Mouse (Mus musculus) embryonic facial prominence, embryonic 15.5 days (tissue): Measurements from ENCODE around the gene Eno2. TPM values are rescaled to one million over a fixed set of nuclear protein-coding genes. Genes with fewer than 3 reads are reported as not detected.
A peak's percentile ranks its signal among the peaks of the same experiment; 100 is the strongest.

Experiments used
- microRNA counts: library from miRNA; unstranded; fragments of <30 nt; microRNA quantifications from one replicate; lab custom pipeline; 2016
- microRNA-seq: library from miRNA; unstranded; fragments of <30 nt; microRNA quantifications from one replicate; pipeline ENCODE4, GENCODE M21; 2016; ENCODE audit warnings: borderline number of aligned reads
- polyA plus RNA-seq: library from polyadenylated mRNA; unstranded; fragments of >200 nt; fragmentation: Nextera tagmentation; extraction: Ambion mirVana; gene quantifications from 2 replicates; pipeline ENCODE4 v1.2.1, GENCODE M21; 2015

Eno2 gene
- polyA plus RNA-seq, 1 experiment from 2014 or later, result 11.8 TPM

MicroRNAs encoded within 50 kb of the gene (microRNA counts, 519-probe panel; counts per million panel counts)
- microRNA mmu-miR-141 (lab: Ali Mortazavi, UCI) (3,287 counts per million, percentile 79 among the panel's probes with 10 or more counts), microRNA mmu-miR-200c (lab: Ali Mortazavi, UCI) (3,782 counts per million, percentile 88 among the panel's probes with 10 or more counts)

Small RNA genes within 50 kb of the gene (microRNA-seq; reads per million reads assigned to microRNA genes)
- gene Mir141 (1,593 reads per million, percentile 81 among the genes with 10 or more reads in this experiment), gene Mir200c (11,995 reads per million, percentile 95 among the genes with 10 or more reads in this experiment)

Other genes with a start within 250 kb of the Eno2 start
- 5.7 and 9.0 TPM in 2 replicates for gene C1s1, start 227.3 kb downstream of the Eno2 start, polyA plus RNA-seq
- not detected in 2 replicates for gene C1rb, start 199.4 kb downstream of the Eno2 start, polyA plus RNA-seq
- gene C1s2, start 133.6 kb downstream of the Eno2 start, polyA plus RNA-seq, result 0.14 and 0.21 TPM in 2 replicates
- 56.0 and 56.1 TPM in 2 replicates for gene Lpcat3, start 106.6 kb downstream of the Eno2 start, polyA plus RNA-seq
- gene Emg1, start 57.5 kb downstream of the Eno2 start, polyA plus RNA-seq, result 171 and 186 TPM in 2 replicates
- gene Phb2, start 57.3 kb downstream of the Eno2 start, polyA plus RNA-seq, result 301 and 317 TPM in 2 replicates
- 19.9 and 20.2 TPM in 2 replicates for gene Ptpn6, start 31.0 kb downstream of the Eno2 start, polyA plus RNA-seq
- gene Grcc10, start 28.3 kb downstream of the Eno2 start, polyA plus RNA-seq, result 416 TPM in 2 replicates
- not detected in 2 replicates for gene Gm45234, start 13.7 kb downstream of the Eno2 start, polyA plus RNA-seq
- 20.1 and 21.0 TPM in 2 replicates for gene Atn1, start 13.1 kb downstream of the Eno2 start, polyA plus RNA-seq
- gene Lrrc23, start 10.1 kb upstream of the Eno2 start, polyA plus RNA-seq, result 26.7 and 47.5 TPM in 2 replicates
- gene Spsb2, start 39.0 kb upstream of the Eno2 start, polyA plus RNA-seq, result 16.4 and 17.5 TPM in 2 replicates
- 779 and 809 TPM in 2 replicates for gene Tpi1, start 44.6 kb upstream of the Eno2 start, polyA plus RNA-seq
- 140 and 141 TPM in 2 replicates for gene Usp5, start 59.8 kb upstream of the Eno2 start, polyA plus RNA-seq
- 128 and 138 TPM in 2 replicates for gene Cdca3, start 59.9 kb upstream of the Eno2 start, polyA plus RNA-seq
- gene Gnb3, start 70.6 kb upstream of the Eno2 start, polyA plus RNA-seq, result 2.0 and 2.1 TPM in 2 replicates
- 55.9 and 57.6 TPM in 2 replicates for gene P3h3, start 88.1 kb upstream of the Eno2 start, polyA plus RNA-seq
- gene Gpr162, start 94.3 kb upstream of the Eno2 start, polyA plus RNA-seq, result 2.6 and 3.4 TPM in 2 replicates
- 0.36 and 0.60 TPM in 2 replicates for gene Cd4, start 118.5 kb upstream of the Eno2 start, polyA plus RNA-seq
- gene Lag3, start 142.0 kb upstream of the Eno2 start, polyA plus RNA-seq, result 2.8 and 4.0 TPM in 2 replicates
- gene Ptms, start 150.4 kb upstream of the Eno2 start, polyA plus RNA-seq, result 355 and 368 TPM in 2 replicates
- 373 and 388 TPM in 2 replicates for gene Mlf2, start 161.7 kb upstream of the Eno2 start, polyA plus RNA-seq
- gene Cops7a, start 195.9 kb upstream of the Eno2 start, polyA plus RNA-seq, result 144 and 150 TPM in 2 replicates
- gene Pianp, start 227.0 kb upstream of the Eno2 start, polyA plus RNA-seq, result 11.3 and 13.7 TPM in 2 replicates
- 18.2 and 19.2 TPM in 2 replicates for gene Zfp384, start 239.5 kb upstream of the Eno2 start, polyA plus RNA-seq